Mouse (Mus musculus) thymus, adult 2 months (tissue): ENCODE measurements around the gene Mettl13.

Experiments used
- CTCF ChIP-seq: fragments of 200-500 bp; IDR thresholded peaks from 2 replicates; pipeline ENCODE4 v1.5.1; 2012; ENCODE audit warnings: mild to moderate bottlenecking, control low read depth, low read length, moderate library complexity, borderline replicate concordance; ENCODE audit not compliant: control insufficient read depth, poor library complexity, insufficient read depth; ENCODE audit errors: extremely low read depth
- POLR2A ChIP-seq: fragments of 200-500 bp; IDR thresholded peaks from 2 replicates; pipeline ENCODE4 v1.6.1; 2012; ENCODE audit warnings: mild to moderate bottlenecking, low read length, control low read depth, moderate library complexity; ENCODE audit not compliant: control insufficient read depth, poor library complexity, insufficient read depth; ENCODE audit errors: extremely low read depth

DNA sequence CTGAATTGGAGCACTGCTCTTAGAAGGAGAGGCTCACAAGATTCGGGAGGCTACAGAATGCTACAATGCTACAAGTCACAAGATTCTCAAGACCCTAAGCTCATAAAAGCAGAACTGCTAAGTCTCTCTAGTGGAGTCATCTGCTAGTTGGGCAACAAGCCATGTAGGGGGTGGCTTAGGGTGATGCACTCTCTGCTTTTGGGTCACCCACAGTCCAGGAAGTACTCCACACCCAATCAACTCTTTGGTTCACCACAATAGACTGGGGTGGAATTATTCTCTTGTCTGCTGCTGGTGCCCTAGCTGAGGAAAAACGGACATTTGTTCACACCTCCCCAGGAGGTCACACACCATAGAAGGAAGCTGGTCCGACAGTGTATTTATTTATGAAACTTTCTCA, 16.6 kb upstream of the Mettl13 start:
- TF ChIP-seq POLR2A (no peak), CTCF (no peak)
